Mouse (Mus musculus): ENCODE measurements at regions not wholly inside any gene's neighbourhood (a gene's known extent, or its start where the extent isn't known, plus 50 kb on each side); places are given as distances from the start of the nearest gene placed in this dataset.

DNA sequence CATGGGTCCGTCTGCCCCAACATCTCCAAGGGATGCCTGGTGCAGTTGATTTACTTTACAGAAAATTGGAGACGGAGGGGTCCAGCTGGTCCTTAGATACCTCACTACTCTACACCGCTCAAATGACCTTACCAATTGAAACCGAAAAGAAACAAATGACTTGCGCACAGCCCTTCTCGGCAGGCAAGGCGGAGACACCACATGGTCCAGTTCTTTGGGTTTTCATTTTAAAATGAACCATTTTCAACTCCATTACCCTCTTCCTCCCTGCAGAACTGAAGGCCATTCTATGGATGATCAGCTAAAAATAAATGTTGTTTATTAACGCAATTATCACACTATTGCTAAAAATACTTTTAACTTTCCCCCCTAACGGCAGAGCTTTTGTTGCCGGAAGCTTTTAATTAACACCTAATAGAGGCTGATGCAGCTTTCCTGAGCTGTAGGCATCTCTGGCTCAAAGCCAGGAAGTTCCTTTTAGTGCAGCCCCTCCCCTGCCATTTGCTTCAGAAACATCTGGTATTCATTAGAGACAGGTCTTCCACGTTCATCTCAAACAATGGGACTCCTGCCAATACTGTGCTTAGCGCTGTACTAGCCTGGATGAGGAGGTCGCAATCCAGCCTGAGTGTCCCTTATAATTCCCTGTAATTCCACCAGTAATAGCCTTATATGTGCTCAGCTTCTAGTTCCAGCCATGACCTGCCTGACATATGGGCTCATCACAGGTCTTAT lies 247.5 kb downstream of the Drd1 start:
- TF ChIP-seq POLR2A (IDR thresholded peaks at IDR 0.05; ENCODE audit: insufficient read depth, low read depth, low read length), result no peak
- no peak for TF ChIP-seq EP300 (IDR thresholded peaks at IDR 0.05; ENCODE audit: insufficient read depth, low read depth, low read length)

Measured in heart, adult 2 months (tissue).